Mouse (Mus musculus) megakaryocyte-erythroid progenitor cell, adult 5-6 weeks (primary cell): ENCODE data around the gene Pilrb1. TPM values are rescaled to one million over a fixed set of nuclear protein-coding genes. Genes with fewer than 3 reads are reported as not detected.
"Not testable (repeated sequence)": the region's sequence is repeated elsewhere in the genome, so short reads cannot be mapped to it uniquely, and the experiment has no call there.

Source experiments
- ATAC-seq: replicated peaks from 2 replicates; pipeline ENCODE4 v1.8.0; 2016; ENCODE audit warnings: mild to moderate bottlenecking, inconsistent platforms; ENCODE audit not compliant: severe bottlenecking, poor library complexity, low FRiP score, low TSS enrichment
- total RNA-seq, 2 experiments: library from RNA; stranded (forward) in 1 of 2; stranded (reverse) in 1 of 2; fragments of 200-1000, 215-1000 nt in 1 of 2; fragments of >200 nt in 1 of 2; fragmentation: Nextera tagmentation in 1 of 2; gene quantifications; 2 replicates each; pipeline ENCODE4 v1.2.3; 2014 to 2017

Gene Pilrb1
- total RNA-seq (2014; fragmentation: Nextera tagmentation), result not detected in 2 replicates
- not detected in 2 replicates for total RNA-seq (2017)

- 0 out of 2 replicates have a peak, but pooled peaks have one; percentile 18 for ATAC-seq
Observed at GRCm38 (mm10) chr5:137857960-137858710, at the start of gene Pilrb1. Pilrb1 (minus strand) TSS chr5:137858106.

DNA sequence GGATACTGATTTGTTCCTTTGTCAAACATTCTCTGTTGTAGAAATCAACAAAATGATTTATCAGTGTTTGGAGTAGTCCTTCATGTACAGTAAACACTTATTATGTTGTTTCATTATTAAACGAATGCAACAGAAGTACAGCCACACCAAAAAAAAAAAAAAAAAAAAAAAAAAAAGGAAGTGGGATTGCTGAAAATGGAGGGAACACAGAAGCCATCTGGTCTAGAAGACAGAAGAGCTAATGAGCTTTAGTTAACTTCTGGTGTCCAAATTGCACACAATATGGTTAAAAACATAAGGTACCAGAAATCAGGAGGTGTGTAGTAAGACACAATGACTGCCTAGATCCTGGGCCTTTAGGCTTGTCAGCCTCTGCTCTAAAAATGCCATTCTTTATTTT lies 39.9 kb upstream of the Pilrb1 start:
- no peak for ATAC-seq

DNA sequence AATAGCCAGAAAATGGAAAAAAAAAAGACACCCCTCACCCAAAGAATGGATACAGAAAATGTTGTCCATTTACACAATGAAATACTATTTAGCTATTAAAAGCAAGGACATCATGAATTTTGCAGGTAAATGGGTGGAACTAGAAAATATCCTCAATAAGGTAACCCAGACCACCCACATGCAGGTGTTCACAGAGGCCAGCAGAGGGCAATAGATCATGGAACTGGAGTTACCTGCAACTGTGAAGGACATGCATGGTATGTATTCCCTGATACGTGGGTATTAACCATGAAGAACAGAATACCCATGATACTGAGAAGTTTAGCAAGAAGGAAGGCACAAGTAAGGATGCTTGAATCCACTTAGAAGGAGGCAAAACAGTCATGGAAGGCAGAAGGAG lies 35.0 kb upstream of the Pilrb1 start:
- peak; percentile 61; the same call in 1 of the 2 replicates for ATAC-seq

GRCm38 (mm10) chr5:137887666-137888065 lies 29.8 kb upstream of the Pilrb1 start:
- no peak for ATAC-seq

DNA sequence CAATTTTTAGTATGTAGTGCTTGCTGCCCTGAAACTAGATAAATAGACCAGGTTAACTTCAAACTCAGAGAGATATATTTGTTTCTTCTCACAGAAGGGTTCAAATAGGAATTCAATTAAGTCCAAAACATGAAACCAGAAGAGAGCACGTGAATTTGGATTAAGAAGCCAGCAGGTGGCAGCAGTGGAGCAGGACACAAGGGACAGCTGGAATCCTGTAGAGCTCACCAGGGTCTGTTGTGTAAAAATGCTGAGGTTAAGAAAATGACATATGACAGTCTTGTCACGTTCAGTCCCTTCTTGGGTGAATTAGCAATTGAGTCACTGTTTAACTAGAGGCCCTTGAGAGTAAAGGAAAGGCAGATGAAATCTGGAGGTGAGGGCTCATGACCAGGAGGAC lies 28.0 kb upstream of the Pilrb1 start:
- peak; percentile 61; the same call in 1 of the 2 replicates for ATAC-seq

- no peak for ATAC-seq
Observed at GRCm38 (mm10) chr5:137883345-137883744, 25.4 kb upstream of the Pilrb1 start.

- ATAC-seq, result no peak
Observed at GRCm38 (mm10) chr5:137882922-137883321, 25.0 kb upstream of the Pilrb1 start.

DNA sequence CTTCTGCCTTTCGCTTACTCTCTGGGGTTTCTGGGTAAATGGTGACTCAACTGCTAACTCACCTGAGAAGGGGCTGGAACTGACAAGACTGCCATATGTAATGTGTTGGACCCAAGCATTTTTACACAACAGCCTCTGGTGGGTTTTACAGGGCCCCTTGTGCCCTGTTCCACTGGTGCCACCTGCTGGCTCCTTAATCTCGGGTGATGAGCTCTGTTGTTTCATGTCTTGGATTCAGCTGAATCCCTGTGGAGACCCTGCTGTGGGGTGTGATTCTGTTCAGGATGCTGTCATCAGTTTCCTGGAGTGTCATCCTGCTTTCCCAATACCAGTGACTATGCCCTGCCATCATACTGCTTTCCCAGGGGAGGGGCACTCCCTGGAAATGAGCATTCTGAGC lies 20.0 kb upstream of the Pilrb1 start:
- ATAC-seq, result no peak

- ATAC-seq, result no peak
Observed at GRCm38 (mm10) chr5:137875054-137875453, 17.1 kb upstream of the Pilrb1 start.

GRCm38 (mm10) chr5:137872381-137872702 lies 14.4 kb upstream of the Pilrb1 start:
- not testable (repeated sequence) for ATAC-seq

DNA sequence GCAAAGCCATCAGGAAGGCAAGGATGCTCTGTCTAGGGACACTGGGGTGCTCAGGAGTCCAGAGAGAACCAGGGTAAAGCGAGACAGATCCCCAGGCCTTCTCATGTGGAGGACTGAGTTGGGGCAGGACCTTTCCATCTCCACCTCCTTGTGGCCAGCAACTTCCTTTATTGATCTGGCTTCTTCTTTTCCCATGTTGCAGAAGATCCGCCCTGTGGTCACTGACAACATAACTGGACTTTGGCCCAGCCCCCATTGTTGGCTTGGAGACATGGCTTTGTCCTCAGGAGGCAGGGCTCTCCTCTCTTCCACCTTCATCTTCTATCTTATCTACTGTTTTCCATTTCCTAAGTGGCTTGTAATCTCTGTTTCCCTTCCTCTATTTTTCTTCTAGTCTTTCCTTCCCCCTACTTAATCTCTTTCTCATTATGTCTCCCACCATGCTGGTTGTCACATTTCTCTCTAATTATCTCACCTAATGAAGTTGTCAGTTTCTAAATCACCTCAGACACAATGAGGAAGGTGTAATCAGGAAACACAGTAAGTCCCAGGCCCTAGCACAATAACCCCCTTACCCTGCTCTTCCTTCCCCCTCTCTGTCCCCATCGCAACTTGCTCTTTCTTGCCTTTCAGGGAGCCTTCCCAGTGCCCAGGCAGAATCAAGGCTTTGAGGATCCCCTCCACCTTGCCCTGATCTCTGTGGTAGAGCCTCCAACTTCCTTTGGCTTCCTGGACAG lies 13.9 kb upstream of the Pilrb1 start, which contains the start of gene Pilrb2:
Pilrb2 (minus strand) TSS at position 172 of the 737 bp plus-strand sequence.
- ATAC-seq, result not testable (repeated sequence)

GRCm38 (mm10) chr5:137868600-137868999 lies 10.7 kb upstream of the Pilrb1 start:
- ATAC-seq, result not testable (repeated sequence)

- ATAC-seq, result not testable (repeated sequence)
Observed at GRCm38 (mm10) chr5:137864008-137864407, 6.1 kb upstream of the Pilrb1 start.

DNA sequence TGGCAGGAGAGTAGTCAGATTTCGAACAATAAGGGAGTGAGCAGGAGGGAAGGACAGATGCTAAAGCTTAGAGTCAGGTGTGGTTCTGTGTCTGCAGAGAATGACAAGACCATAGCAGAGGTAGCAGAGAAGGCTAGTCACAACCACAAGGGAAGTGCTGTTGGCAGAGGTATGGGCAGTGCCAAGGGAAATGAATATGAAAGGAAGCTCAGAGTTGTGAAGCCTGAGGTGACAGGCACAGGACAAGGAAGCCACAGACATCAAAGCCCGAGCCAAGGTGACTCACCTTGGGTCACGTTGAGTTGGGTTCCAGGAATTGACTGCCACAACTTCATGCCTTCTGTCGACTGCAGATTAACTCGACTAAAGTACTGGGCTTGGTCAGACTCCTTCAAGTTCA lies 1.0 kb downstream of the Pilrb1 start:
- ATAC-seq, result not testable (repeated sequence)

GRCm38 (mm10) chr5:137854907-137855306 lies 3.0 kb downstream of the Pilrb1 start:
- not testable (repeated sequence) for ATAC-seq

DNA sequence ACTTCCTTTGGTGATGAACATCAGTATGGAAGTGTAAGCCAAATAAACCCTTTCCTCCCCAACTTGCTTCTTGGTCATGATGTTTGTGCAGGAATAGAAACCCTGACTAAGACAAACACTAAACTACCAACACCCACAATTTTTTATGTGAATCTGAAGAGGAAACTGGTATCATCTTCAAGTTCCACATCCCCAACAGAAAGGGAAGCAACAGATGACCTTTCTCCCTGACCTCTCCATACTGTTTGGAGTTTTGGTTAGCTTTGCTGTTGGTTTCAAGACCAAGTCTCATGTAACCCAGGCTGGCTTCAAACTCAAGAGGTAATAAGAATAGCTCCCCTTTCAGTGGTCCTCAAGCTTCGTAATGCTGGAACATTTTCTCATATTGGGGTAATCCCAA lies 7.6 kb downstream of the Pilrb1 start:
- ATAC-seq, result not testable (repeated sequence)

GRCm38 (mm10) chr5:137837110-137837509 lies 20.8 kb downstream of the Pilrb1 start:
- not testable (repeated sequence) for ATAC-seq

- ATAC-seq, result no peak
Observed at GRCm38 (mm10) chr5:137836611-137837010, 21.3 kb downstream of the Pilrb1 start.

- peak; percentile 30; the same call in 1 of the 2 replicates for ATAC-seq
Observed at GRCm38 (mm10) chr5:137835966-137836520, 21.9 kb downstream of the Pilrb1 start, which contains the start of gene Pilra. Pilra (minus strand) TSS chr5:137836281.

- no peak for ATAC-seq
Observed at GRCm38 (mm10) chr5:137833500-137833899, 24.4 kb downstream of the Pilrb1 start.
